Mouse (Mus musculus) left cerebral cortex, postnatal 14 days (tissue): ENCODE data around the gene Pofut1. TPM values are rescaled to one million over a fixed set of nuclear protein-coding genes. Genes with fewer than 3 reads are reported as not detected.

ENCODE experiments used
- total RNA-seq, 2 experiments: library from RNA; stranded (reverse); gene quantifications; 2 replicates each; pipeline ENCODE4 v1.2.3; 2021

The Pofut1 gene
- total RNA-seq, 2 experiments from 2014 or later, result 14.3 to 17.4 TPM

Other genes starting within 250 kb of the Pofut1 start
- gene Pdrg1, start 226.1 kb upstream of the Pofut1 start, total RNA-seq, result 10 to 100 TPM; 52.5 to 53.3 TPM
- 1 to 10 TPM; 7.4 to 8.5 TPM for gene Xkr7, start 209.7 kb upstream of the Pofut1 start, total RNA-seq
- 1 to 10 TPM; 6.8 to 6.9 TPM for gene Ccm2l, start 175.6 kb upstream of the Pofut1 start, total RNA-seq
- gene Hck, start 133.1 kb upstream of the Pofut1 start, total RNA-seq, result 1 to 10 TPM; 1.7 to 2.9 TPM
- 100 to 1,000 TPM; 118 to 120 TPM for gene Tm9sf4, start 80.2 kb upstream of the Pofut1 start, total RNA-seq
- 10 to 100 TPM; 30.0 to 30.7 TPM for gene Tspyl3, start 16.1 kb upstream of the Pofut1 start, total RNA-seq
- 1 to 10 TPM; 4.4 to 4.5 TPM for gene Plagl2, start 107 bp upstream of the Pofut1 start, total RNA-seq
- 10 to 100 TPM; 69.2 to 74.3 TPM for gene Kif3b, start 49.9 kb downstream of the Pofut1 start, total RNA-seq
- gene Asxl1, start 104.3 kb downstream of the Pofut1 start, total RNA-seq, result 10 to 100 TPM; 39.4 to 39.7 TPM